Mouse (Mus musculus) T-helper 1 cell (primary cell): Measurements from ENCODE around the gene Pde4d.

Experiments
- in situ Hi-C: fragments of 300-600 bp; cut with MboI, MseI; formaldehyde crosslinking; loops from one replicate; pipeline ENCODE4 v1.15.1; 2025; ENCODE audit warnings: high pct_unique_total_duplicates

Gene Pde4d

DNA sequence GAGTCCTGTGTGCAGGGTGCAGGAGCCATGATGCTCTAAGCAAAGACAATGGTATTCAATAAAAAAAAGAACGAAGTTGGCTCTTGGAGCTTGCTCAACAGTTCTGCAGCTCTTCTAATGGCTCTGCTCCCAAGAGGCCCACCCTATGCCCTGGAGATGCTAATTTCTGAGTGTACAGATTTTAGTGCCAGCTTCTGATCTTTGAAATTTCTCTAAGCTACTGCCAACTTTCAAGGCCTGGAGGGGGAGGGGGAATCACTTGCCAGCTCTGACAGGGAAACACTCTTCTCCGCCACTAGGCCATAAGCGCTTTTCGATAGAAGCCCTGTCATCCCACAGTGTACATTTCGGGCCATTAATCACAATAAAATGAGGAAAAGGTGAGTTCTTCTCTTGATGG lies 830.7 kb downstream of the Pde4d start:
- in situ Hi-C loops, result no loop called here

GRCm38 (mm10) chr13:109287465-109287864 lies 837.7 kb downstream of the Pde4d start:
- in situ Hi-C loops, result no loop called here

DNA sequence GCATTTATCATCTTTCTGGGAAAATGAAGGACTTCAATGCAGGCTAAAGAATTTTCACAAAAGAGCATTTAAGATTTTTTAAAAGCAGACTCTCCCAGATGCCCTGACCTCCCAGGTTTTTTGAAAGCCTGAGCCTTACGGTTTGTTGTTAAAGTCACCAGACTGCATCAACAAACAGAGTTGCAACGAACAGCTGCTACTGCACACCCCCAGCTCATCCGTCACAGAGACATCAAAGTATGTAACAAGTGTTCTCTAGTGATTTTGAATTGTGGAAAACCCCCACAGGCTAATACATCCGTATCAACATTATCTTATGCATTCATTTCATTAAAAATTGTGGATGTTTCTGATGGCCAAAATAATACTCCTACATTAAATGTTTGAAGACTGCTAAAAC lies 841.2 kb downstream of the Pde4d start:
- in situ Hi-C loops, result no loop called here

- in situ Hi-C loops, result no loop called here
Observed at GRCm38 (mm10) chr13:109293011-109293410, 843.3 kb downstream of the Pde4d start.

- in situ Hi-C loops, result no loop called here
Observed at GRCm38 (mm10) chr13:109296347-109297037, 846.7 kb downstream of the Pde4d start.

DNA sequence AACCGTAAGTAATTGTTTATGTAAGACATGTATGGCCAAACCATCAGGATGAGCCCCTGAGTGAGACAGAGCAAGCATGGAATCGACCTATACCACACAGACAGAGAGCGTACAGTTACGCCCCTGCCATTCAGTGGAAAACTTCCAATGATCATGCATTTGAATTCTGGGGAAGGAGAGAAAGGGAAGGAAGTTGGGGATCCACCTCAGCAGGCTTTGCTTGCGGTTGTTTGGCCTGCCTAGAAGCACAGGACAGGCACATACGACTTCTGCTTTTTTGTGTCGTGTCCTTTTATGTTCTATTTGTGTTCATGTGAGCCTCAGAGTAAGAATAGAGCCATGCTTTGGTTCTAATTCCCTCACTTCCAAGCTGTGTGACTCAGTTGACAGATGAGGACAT lies 849.1 kb downstream of the Pde4d start:
- in situ Hi-C loops, result no loop called here

DNA sequence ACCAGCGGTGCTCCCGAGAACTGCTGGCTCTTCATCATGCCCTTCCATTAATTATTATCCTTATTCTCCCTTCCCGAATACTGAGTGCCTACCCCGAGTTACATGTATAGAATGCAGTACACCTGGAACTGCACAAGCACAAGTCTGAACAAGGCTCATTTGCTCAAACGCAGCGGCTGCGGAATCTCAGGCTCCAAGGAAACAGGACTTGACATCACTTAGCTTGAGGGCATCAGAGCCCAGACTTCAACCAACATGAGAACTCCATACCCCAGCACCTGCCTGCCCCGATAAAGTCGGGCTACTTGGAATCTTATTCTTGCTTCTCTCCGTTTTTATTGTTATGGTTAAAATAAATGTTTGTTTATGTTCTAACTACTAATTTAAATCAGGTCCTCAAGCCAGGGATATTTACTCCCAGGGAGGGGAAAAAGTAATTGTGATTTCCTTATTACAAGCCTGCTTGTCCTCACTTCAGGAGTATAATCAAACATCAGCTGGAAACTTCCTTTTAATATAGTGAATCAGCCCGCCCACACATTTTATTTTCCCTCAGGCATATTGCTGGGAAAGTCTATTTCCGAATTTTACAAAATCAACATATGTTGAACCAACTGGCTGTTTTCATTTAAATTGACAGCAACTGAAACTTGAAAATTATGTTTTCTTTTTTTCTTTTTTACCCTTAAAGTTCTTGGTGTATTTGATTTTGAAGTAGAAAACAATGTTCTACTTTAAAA lies 849.9 kb downstream of the Pde4d start:
- in situ Hi-C loops, result no loop called here

- in situ Hi-C loops, result no loop called here
Observed at GRCm38 (mm10) chr13:109312542-109312941, 862.8 kb downstream of the Pde4d start.

- in situ Hi-C loops, result no loop called here
Observed at GRCm38 (mm10) chr13:109315608-109316007, 865.9 kb downstream of the Pde4d start.

DNA sequence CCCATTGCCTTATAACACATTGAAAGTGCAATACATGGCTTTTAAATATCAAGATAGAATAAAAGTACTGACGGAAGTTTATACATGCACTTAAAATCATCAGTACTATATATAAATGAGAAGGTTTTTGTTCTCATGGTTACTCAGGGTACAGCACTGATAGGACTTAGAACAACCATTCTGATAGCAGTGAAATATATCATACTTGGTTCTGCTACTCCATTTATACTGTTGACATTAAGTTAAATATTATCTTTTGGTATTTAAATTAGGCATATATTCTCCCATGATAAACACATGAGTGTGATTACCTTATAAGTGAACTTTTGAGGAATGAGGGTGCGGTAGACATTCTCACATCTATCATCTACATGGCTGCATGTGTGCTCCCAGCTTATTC lies 867.9 kb downstream of the Pde4d start:
- in situ Hi-C loops, result no loop called here

GRCm38 (mm10) chr13:109318434-109318998 lies 868.8 kb downstream of the Pde4d start:
- in situ Hi-C loops, result no loop called here

DNA sequence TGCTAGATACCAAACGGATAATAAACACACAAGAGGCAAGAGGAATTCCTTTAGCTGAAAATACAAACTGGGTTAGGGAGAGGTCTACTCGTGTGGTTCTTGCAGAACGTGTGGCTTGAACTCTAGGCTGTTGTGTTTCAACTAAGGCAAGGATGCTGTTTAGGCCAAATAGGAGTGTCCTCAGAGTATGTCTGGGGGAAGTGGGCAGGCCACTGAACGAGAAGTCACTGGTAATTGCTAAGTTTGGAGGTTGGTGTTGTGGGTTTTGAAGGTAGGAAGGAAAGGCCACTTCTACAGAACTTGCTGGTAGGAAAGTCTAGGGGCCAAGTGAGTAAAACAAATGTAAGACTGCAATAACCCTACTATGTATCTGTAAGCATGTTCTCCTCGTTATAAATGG lies 876.3 kb downstream of the Pde4d start:
- in situ Hi-C loops, result no loop called here

DNA sequence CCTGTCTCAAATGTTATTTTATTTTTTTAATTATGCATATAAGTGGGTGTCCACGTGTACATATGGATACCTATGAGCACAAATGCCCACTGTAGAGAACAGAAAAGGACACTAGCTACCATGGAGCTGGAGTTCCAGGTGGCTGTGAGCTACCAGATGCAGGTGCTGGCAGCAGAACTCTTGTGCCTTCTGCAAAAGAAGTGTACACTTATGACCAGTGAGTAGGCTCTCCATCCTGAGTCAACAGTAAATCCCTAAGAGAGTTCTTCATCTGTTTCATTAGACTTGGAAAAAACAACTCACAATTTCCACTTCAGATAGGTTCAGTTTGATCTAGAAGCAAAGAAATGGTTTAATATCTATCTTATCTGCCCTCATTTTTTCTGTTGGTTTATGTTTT lies 881.8 kb downstream of the Pde4d start:
- in situ Hi-C loops, result no loop called here

DNA sequence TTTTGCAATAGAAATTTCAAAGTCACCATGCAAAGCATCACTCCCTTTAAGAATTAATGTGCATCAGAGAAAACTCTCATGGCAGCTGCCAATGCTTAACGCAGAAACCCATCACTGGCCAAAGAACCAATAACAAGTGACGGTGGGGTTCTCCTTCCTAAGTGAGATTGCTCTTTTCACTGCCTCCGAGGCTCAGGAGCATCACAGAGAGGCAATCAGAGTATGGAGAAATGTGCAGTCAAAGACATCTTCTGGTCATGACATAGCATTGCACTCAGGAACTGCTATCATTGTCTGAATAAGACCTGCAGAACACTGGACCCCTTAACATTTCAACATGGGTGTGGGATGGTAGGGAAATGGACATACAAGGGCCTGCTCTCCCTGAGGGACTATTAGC lies 892.2 kb downstream of the Pde4d start:
- in situ Hi-C loops, result loop anchor here (10.0 kb wide), 1 partner anchor 203 kb away; no protein-coding TSS in a partner anchor

GRCm38 (mm10) chr13:109342469-109342868 lies 892.7 kb downstream of the Pde4d start:
- in situ Hi-C loops, result loop anchor here (10.0 kb wide), 1 partner anchor 202 kb away; no protein-coding TSS in a partner anchor

DNA sequence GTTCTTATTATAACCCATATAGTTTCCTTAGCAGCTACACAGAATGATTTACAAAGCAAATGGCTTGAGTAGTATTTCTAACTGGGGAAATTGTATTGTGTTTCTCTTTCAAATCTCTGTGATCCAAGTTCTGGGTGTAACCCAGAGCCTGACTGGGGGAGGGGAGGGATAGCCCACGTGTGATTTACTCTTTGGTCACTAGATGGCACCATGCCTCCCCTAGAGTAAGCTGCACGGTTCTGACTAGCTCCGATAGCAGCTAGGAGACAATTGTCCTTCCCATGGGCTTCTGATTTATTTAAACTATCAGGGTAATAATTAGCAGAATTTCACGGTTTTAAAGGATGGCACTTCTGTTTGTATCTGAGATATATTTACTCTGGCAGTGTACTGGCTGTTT lies 893.8 kb downstream of the Pde4d start:
- in situ Hi-C loops, result loop anchor here (10.0 kb wide), 1 partner anchor 201 kb away; no protein-coding TSS in a partner anchor

- in situ Hi-C loops, result loop anchor here (10.0 kb wide), 1 partner anchor 197 kb away; no protein-coding TSS in a partner anchor
Observed at GRCm38 (mm10) chr13:109347770-109348169, 898.0 kb downstream of the Pde4d start.

DNA sequence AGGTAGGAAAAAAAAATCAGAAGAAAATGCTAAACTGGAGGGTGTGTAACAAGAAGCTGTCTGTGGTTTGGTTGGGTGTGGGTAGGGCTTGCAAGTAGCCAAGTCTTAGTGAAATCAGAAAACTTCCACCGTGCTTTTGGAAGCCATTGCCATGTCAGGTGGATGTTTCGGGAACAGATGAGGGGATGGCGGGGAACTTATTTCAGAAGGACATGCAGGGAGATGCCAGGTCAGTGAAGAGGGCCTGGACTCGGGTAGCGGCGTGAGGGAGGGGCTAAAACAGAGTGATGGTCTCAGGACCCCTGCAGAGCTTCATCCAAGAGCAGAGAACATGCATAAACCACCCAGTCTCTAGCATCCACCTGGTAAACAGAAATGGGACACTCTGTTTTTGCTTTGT lies 898.6 kb downstream of the Pde4d start:
- in situ Hi-C loops, result loop anchor here (10.0 kb wide), 1 partner anchor 196 kb away; no protein-coding TSS in a partner anchor

- in situ Hi-C loops, result no loop called here
Observed at GRCm38 (mm10) chr13:109350100-109350499, 900.4 kb downstream of the Pde4d start.

DNA sequence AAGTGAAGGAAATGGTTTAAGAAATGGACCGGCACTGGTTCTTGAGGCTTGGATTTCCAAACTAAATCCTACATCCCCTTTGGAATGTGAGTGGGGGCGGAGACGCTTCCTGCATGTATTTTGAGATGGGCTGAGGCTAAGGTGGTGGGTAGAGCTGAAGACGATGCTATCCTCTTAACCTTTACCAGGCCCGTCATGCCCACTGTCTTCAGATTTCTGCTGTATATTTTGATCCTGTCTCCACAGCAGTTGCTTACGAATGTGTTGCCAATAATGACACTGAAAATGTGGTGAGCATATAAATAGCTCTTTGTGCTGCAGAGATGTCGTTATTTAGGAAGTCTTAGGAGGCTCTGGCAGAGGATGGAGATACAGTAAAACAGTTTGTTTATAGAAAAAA lies 904.3 kb downstream of the Pde4d start:
- in situ Hi-C loops, result no loop called here

- in situ Hi-C loops, result no loop called here
Observed at GRCm38 (mm10) chr13:109356252-109356651, 906.5 kb downstream of the Pde4d start.

DNA sequence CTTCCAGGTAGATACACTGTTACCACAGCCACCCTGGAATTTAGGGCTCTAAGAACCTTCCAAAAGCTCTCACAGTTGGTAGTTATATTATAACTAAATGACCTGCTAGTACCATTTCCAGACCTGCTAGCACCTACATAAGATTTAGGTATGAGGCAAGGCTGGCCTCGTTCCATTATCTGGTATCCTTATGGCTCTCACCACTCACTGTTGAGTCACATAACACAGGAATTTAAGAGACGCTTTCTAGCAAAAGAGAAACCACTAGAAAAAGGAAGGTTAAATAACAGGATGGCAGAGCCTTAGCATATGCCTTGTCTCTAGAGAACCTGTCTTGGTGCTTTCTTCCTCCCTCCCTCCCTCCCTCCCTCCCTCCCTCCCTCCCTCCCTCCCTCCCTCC lies 910.2 kb downstream of the Pde4d start:
- in situ Hi-C loops, result no loop called here

- in situ Hi-C loops, result no loop called here
Observed at GRCm38 (mm10) chr13:109362340-109362739, 912.6 kb downstream of the Pde4d start.
